Mouse (Mus musculus) urinary bladder, adult 2 months (tissue): ENCODE measurements around the gene Tbc1d10b. TPM values are rescaled to one million over a fixed set of nuclear protein-coding genes. Genes with fewer than 3 reads are reported as not detected.
"Not testable (repeated sequence)": the region's sequence is repeated elsewhere in the genome, so short reads cannot be mapped to it uniquely, and the experiment has no call there.

ENCODE experiments used
- DNase-seq: peaks from one replicate; pipeline ENCODE4 v3.0.0; 2022; ENCODE audit warnings: low spot score
- polyA plus RNA-seq: library from polyadenylated mRNA; depleted of rRNA; stranded (reverse); fragments of >200 nt; gene quantifications from 2 replicates; pipeline ENCODE4 v1.2.3, GENCODE M21; 2012; rRNA removed

Tbc1d10b gene
- polyA plus RNA-seq = 23.0 and 30.1 TPM in 2 replicates

- DNase-seq = no peak
Observed at GRCm38 (mm10) chr7:127208295-127208552, at the start of gene Tbc1d10b. TSS of gene Tbc1d10b (minus strand) at chr7:127208468.

- no peak for DNase-seq
Observed at GRCm38 (mm10) chr7:127256518-127256917, 48.2 kb upstream of the Tbc1d10b start.

- DNase-seq = no peak
Observed at GRCm38 (mm10) chr7:127255965-127256364, 47.7 kb upstream of the Tbc1d10b start.

- no peak for DNase-seq
Observed at GRCm38 (mm10) chr7:127255008-127255407, 46.7 kb upstream of the Tbc1d10b start.

GRCm38 (mm10) chr7:127253821-127254769 is 45.8 kb upstream of the Tbc1d10b start:
- peak; percentile 87 for DNase-seq

GRCm38 (mm10) chr7:127253341-127253740 is 45.1 kb upstream of the Tbc1d10b start:
- no peak for DNase-seq

- no peak for DNase-seq
Observed at GRCm38 (mm10) chr7:127252414-127252813, 44.1 kb upstream of the Tbc1d10b start.

- not testable (repeated sequence) for DNase-seq
Observed at GRCm38 (mm10) chr7:127250511-127250910, 42.2 kb upstream of the Tbc1d10b start.

- no peak for DNase-seq
Observed at GRCm38 (mm10) chr7:127244658-127245510, 36.6 kb upstream of the Tbc1d10b start.

GRCm38 (mm10) chr7:127243870-127244657 is 35.8 kb upstream of the Tbc1d10b start, which contains the start of gene Zfp771:
TSS of gene Zfp771 (plus strand) at chr7:127244274.
- DNase-seq = peak; percentile 88

GRCm38 (mm10) chr7:127243361-127243867 is 35.1 kb upstream of the Tbc1d10b start:
- no peak for DNase-seq

- DNase-seq = no peak
Observed at GRCm38 (mm10) chr7:127234777-127235176, 26.5 kb upstream of the Tbc1d10b start.

- DNase-seq = no peak
Observed at GRCm38 (mm10) chr7:127233765-127234164, 25.5 kb upstream of the Tbc1d10b start.

GRCm38 (mm10) chr7:127233368-127233749 is 25.1 kb upstream of the Tbc1d10b start:
- DNase-seq = no peak

GRCm38 (mm10) chr7:127232622-127233367 is 24.5 kb upstream of the Tbc1d10b start, which contains the start of the genes Zfp553 and Sept1:
TSS of gene Zfp553 (plus strand) at chr7:127233061.
TSS of gene Sept1 (minus strand) at chr7:127233130.
- peak; percentile 82 for DNase-seq

- DNase-seq = no peak
Observed at GRCm38 (mm10) chr7:127231826-127232621, 23.8 kb upstream of the Tbc1d10b start.

GRCm38 (mm10) chr7:127231376-127231775 is 23.1 kb upstream of the Tbc1d10b start:
- DNase-seq = no peak

- no peak for DNase-seq
Observed at GRCm38 (mm10) chr7:127228615-127229303, 20.5 kb upstream of the Tbc1d10b start.
